Mouse (Mus musculus): ENCODE results near the gene Ugt1a6b.

DNA sequence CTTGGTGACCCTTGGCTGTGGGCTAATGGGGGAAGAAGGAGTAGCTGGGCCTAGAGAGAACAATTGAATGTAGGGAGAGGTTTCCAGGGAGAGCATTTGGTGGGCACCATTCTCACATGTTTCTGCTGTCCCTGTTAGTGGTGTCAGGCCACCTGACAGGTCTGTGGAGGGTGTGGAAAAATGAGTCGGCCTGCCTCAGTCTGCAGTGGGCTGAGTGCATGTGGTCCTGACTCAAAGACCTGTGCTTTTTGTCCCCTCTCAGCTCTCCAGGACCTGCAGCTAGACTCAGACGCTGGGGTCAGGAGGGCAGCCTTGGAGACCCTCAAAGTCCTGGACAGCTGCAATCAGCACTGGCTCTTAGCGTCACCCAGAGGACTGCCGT, 156.6 kb downstream of the Ugt1a6b start:
- no peak for TF ChIP-seq CTCF (IDR thresholded peaks at IDR 0.05; ENCODE audit: low read depth)
- TF ChIP-seq EP300 (optimal IDR thresholded peaks at IDR 0.05): no peak
